ENCODE assay signal across 8 mouse cellular contexts in the genomic region with DNA sequence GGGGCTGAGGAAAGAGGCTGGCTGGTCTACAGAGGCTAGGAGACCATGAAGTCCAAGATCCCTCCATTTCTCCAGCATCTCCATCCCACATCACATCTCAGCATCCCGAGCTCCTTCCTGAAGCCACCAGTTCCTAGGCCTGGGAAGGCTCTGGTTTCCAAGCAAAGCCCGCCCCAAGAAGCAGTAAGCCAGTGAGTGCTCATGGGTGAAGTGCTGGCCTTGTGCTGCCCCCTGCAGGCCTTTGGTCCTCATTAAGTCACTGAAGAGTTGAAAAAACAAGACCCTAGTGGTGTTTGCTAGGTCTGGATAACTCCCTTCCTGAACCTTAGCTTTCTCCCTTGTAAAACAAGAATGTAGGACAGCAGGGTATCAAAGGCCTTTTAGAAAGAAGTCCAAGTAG. TPM values are rescaled to one million over a fixed set of nuclear protein-coding genes. Genes with fewer than 3 reads are reported as not detected.
DNase-seq lines count a peak whose midpoint lies in the region; ATAC-seq lines count a peak whose summit lies in the region.

No protein-coding gene starts in this region.

- DNase-seq in 3T3-L1 (ENCODE audit: low read depth, low spot score) = peak; percentile 81
- peak; percentile 89 for DNase-seq in ES-CJ7 (ENCODE audit: low read depth, low spot score)
- peak; percentile 55 for DNase-seq in cerebellum, adult 9-10 months
- DNase-seq in frontal cortex, postnatal 25 days (ENCODE audit: low spot score in 2 of 2) = peak; percentile 71
- DNase-seq in kidney, postnatal 25 days = peak; percentile 72 to 81
- peak; percentile 59 to 72 for DNase-seq in lung, adult 18-20 months
- peak; percentile 85 to 88 for DNase-seq in right cerebral cortex, postnatal 10 days (ENCODE audit: low spot score in 2 of 2)

- ATAC-seq in erythroblast, adult 5-6 weeks (replicated peaks; ENCODE audit: low FRiP score, poor library complexity, severe bottlenecking) = no peak

RNA-seq across cellular contexts. Expression of gene Rplp1, which starts 35.5 kb away (rescaled TPM):
- 655 and 829 TPM in 2 replicates for total RNA-seq in erythroblast, adult 5-6 weeks (2015; ENCODE audit: low replicate concordance)
- total RNA-seq in erythroblast, adult 5-6 weeks (2017; ENCODE audit: low replicate concordance) = 835 and 981 TPM in 2 replicates
